Mouse (Mus musculus): ENCODE data around the gene Fcer2a. TPM values are rescaled to one million over a fixed set of nuclear protein-coding genes. Genes with fewer than 3 reads are reported as not detected.

Fcer2a gene
- 0.41 and 0.57 TPM in 2 replicates for polyA plus RNA-seq (2015; fragmentation: Nextera tagmentation; extraction: Ambion mirVana)

- WGBS, result 90% methylated on average over 3 of the region's 3 CpGs
- Histone ChIP-seq H3K4me1 (no peaks in the 10 kb centered on the region), H3K4me2 (no peak within 1 kb of the TSS), H3K27ac (no peak within 1 kb of the TSS), H3K27me3 (replicated peaks) (no peaks in the 10 kb centered on the region), H3K9ac (no peak within 1 kb of the TSS), H3K4me3 (no peak within 1 kb of the TSS), H3K9me3 (no peaks in the 10 kb centered on the region), H3K36me3 (replicated peaks) (no peaks in the 10 kb centered on the region)
- no peak for ATAC-seq (replicated peaks)
Observed at GRCm38 (mm10) chr8:3694121-3694520, at the start of gene Fcer2a. Gene Fcer2a (minus strand): TSS chr8:3694175.

- no peak overlapping the region for H3K4me3 ChIP-seq
- no peaks in the 10 kb centered on the region for H3K9me3 ChIP-seq
- H3K4me2 ChIP-seq, result no peak overlapping the region
- no peak overlapping the region for H3K27ac ChIP-seq
- WGBS, result 93% methylated on average over 2 of the region's 2 CpGs
- no peaks in the 10 kb centered on the region for H3K4me1 ChIP-seq
- H3K9ac ChIP-seq, result no peak overlapping the region
- ATAC-seq (replicated peaks), result no peak
- no peaks in the 10 kb centered on the region for H3K36me3 ChIP-seq (replicated peaks)
- no peaks in the 10 kb centered on the region for H3K27me3 ChIP-seq (replicated peaks)
Observed at GRCm38 (mm10) chr8:3736947-3737346, 43.0 kb upstream of the Fcer2a start.

- WGBS, result 84% methylated on average over 2 of the region's 2 CpGs
- no peak overlapping the region for H3K27ac ChIP-seq
- H3K27me3 ChIP-seq (replicated peaks), result no peaks in the 10 kb centered on the region
- no peak for ATAC-seq (replicated peaks)
- H3K4me2 ChIP-seq, result no peak overlapping the region
- no peak overlapping the region for H3K9ac ChIP-seq
- no peak overlapping the region for H3K4me3 ChIP-seq
- no peaks in the 10 kb centered on the region for H3K4me1 ChIP-seq
- H3K36me3 ChIP-seq (replicated peaks), result no peaks in the 10 kb centered on the region
- H3K9me3 ChIP-seq, result no peaks in the 10 kb centered on the region
Observed at GRCm38 (mm10) chr8:3735599-3735998, 41.6 kb upstream of the Fcer2a start.

- no peaks in the 10 kb centered on the region for H3K36me3 ChIP-seq (replicated peaks)
- no peak overlapping the region for H3K4me3 ChIP-seq
- WGBS, result 62% methylated on average over 1 of the region's 1 CpGs
- H3K4me1 ChIP-seq, result no peaks in the 10 kb centered on the region
- H3K4me2 ChIP-seq, result no peak overlapping the region
- no peak overlapping the region for H3K27ac ChIP-seq
- ATAC-seq (replicated peaks), result no peak
- H3K9ac ChIP-seq, result no peak overlapping the region
- H3K9me3 ChIP-seq, result no peaks in the 10 kb centered on the region
- H3K27me3 ChIP-seq (replicated peaks), result no peaks in the 10 kb centered on the region
Observed at GRCm38 (mm10) chr8:3734084-3734483, 40.1 kb upstream of the Fcer2a start.

- no peak for ATAC-seq (replicated peaks)
- no peaks in the 10 kb centered on the region for H3K36me3 ChIP-seq (replicated peaks)
- H3K4me1 ChIP-seq, result no peaks in the 10 kb centered on the region
- 43% methylated on average over 1 of the region's 1 CpGs for WGBS
- no peaks in the 10 kb centered on the region for H3K9me3 ChIP-seq
- H3K27me3 ChIP-seq (replicated peaks), result no peaks in the 10 kb centered on the region
- no peak overlapping the region for H3K4me2 ChIP-seq
- H3K4me3 ChIP-seq, result no peak overlapping the region
- H3K27ac ChIP-seq, result no peak overlapping the region
- H3K9ac ChIP-seq, result no peak overlapping the region
Observed at GRCm38 (mm10) chr8:3721041-3721440, 27.1 kb upstream of the Fcer2a start.

GRCm38 (mm10) chr8:3720551-3720950 is 26.6 kb upstream of the Fcer2a start, which contains the start of gene Clec4g:
Gene Clec4g (minus strand): TSS chr8:3720651.
- H3K9me3 ChIP-seq, result no peaks in the 10 kb centered on the region
- no peak within 1 kb of the TSS for H3K4me2 ChIP-seq
- no peaks in the 10 kb centered on the region for H3K36me3 ChIP-seq (replicated peaks)
- WGBS, result 77% methylated on average over 5 of the region's 5 CpGs
- no peak within 1 kb of the TSS for H3K27ac ChIP-seq
- no peaks in the 10 kb centered on the region for H3K27me3 ChIP-seq (replicated peaks)
- ATAC-seq (replicated peaks), result no peak
- no peak within 1 kb of the TSS for H3K4me3 ChIP-seq
- H3K9ac ChIP-seq, result no peak within 1 kb of the TSS
- H3K4me1 ChIP-seq, result no peaks in the 10 kb centered on the region

GRCm38 (mm10) chr8:3718559-3718958 is 24.6 kb upstream of the Fcer2a start:
- Histone ChIP-seq H3K9ac (no peak overlapping the region), H3K27ac (no peak overlapping the region), H3K4me1 (no peaks in the 10 kb centered on the region), H3K27me3 (replicated peaks) (no peaks in the 10 kb centered on the region), H3K4me3 (no peak overlapping the region), H3K4me2 (no peak overlapping the region), H3K9me3 (no peaks in the 10 kb centered on the region), H3K36me3 (replicated peaks) (no peaks in the 10 kb centered on the region)
- 20% methylated on average over 14 of the region's 14 CpGs for WGBS
- ATAC-seq (replicated peaks), result no peak

GRCm38 (mm10) chr8:3717321-3717954 is 23.5 kb upstream of the Fcer2a start:
- Histone ChIP-seq H3K4me2 (no peak overlapping the region), H3K27ac (no peak overlapping the region), H3K9me3 (no peaks in the 10 kb centered on the region), H3K9ac (no peak overlapping the region), H3K27me3 (replicated peaks) (no peaks in the 10 kb centered on the region), H3K4me1 (no peaks in the 10 kb centered on the region), H3K4me3 (no peak overlapping the region), H3K36me3 (replicated peaks) (no peaks in the 10 kb centered on the region)
- WGBS, result 86% methylated on average over 12 of the region's 12 CpGs
- no peak for ATAC-seq (replicated peaks)

GRCm38 (mm10) chr8:3711646-3712045 is 17.7 kb upstream of the Fcer2a start:
- no peaks in the 10 kb centered on the region for H3K9me3 ChIP-seq
- no peak overlapping the region for H3K4me3 ChIP-seq
- H3K27me3 ChIP-seq (replicated peaks), result no peaks in the 10 kb centered on the region
- H3K9ac ChIP-seq, result no peak overlapping the region
- no peak for ATAC-seq (replicated peaks)
- WGBS, result 65% methylated on average over 2 of the region's 2 CpGs
- no peaks in the 10 kb centered on the region for H3K36me3 ChIP-seq (replicated peaks)
- H3K27ac ChIP-seq, result no peak overlapping the region
- H3K4me1 ChIP-seq, result no peaks in the 10 kb centered on the region
- no peak overlapping the region for H3K4me2 ChIP-seq

GRCm38 (mm10) chr8:3710312-3710711 is 16.3 kb upstream of the Fcer2a start:
- WGBS, result 83% methylated on average over 3 of the region's 3 CpGs
- H3K9me3 ChIP-seq, result no peaks in the 10 kb centered on the region
- no peak overlapping the region for H3K4me2 ChIP-seq
- ATAC-seq (replicated peaks), result no peak
- H3K27ac ChIP-seq, result no peak overlapping the region
- H3K4me1 ChIP-seq, result no peaks in the 10 kb centered on the region
- H3K27me3 ChIP-seq (replicated peaks), result no peaks in the 10 kb centered on the region
- no peak overlapping the region for H3K4me3 ChIP-seq
- no peak overlapping the region for H3K9ac ChIP-seq
- H3K36me3 ChIP-seq (replicated peaks), result no peaks in the 10 kb centered on the region

GRCm38 (mm10) chr8:3707611-3708010 is 13.6 kb upstream of the Fcer2a start:
- 73% methylated on average over 7 of the region's 7 CpGs for WGBS
- H3K27ac ChIP-seq, result no peak overlapping the region
- H3K27me3 ChIP-seq (replicated peaks), result no peaks in the 10 kb centered on the region
- H3K9me3 ChIP-seq, result no peaks in the 10 kb centered on the region
- H3K36me3 ChIP-seq (replicated peaks), result no peaks in the 10 kb centered on the region
- no peak for ATAC-seq (replicated peaks)
- no peak overlapping the region for H3K9ac ChIP-seq
- no peak overlapping the region for H3K4me2 ChIP-seq
- H3K4me3 ChIP-seq, result no peak overlapping the region
- no peaks in the 10 kb centered on the region for H3K4me1 ChIP-seq

- H3K36me3 ChIP-seq (replicated peaks), result no peaks in the 10 kb centered on the region
- no peak overlapping the region for H3K27ac ChIP-seq
- no peaks in the 10 kb centered on the region for H3K9me3 ChIP-seq
- ATAC-seq (replicated peaks), result no peak
- H3K27me3 ChIP-seq (replicated peaks), result no peaks in the 10 kb centered on the region
- H3K9ac ChIP-seq, result no peak overlapping the region
- H3K4me2 ChIP-seq, result no peak overlapping the region
- 56% methylated on average over 4 of the region's 4 CpGs for WGBS
- no peak overlapping the region for H3K4me3 ChIP-seq
- no peaks in the 10 kb centered on the region for H3K4me1 ChIP-seq
Observed at GRCm38 (mm10) chr8:3705711-3706110, 11.7 kb upstream of the Fcer2a start.

GRCm38 (mm10) chr8:3701491-3701890 is 7.5 kb upstream of the Fcer2a start:
- no peak for ATAC-seq (replicated peaks)
- Histone ChIP-seq H3K27ac (no peak overlapping the region), H3K4me2 (no peak overlapping the region), H3K4me1 (no peaks in the 10 kb centered on the region), H3K36me3 (replicated peaks) (no peaks in the 10 kb centered on the region), H3K9me3 (no peaks in the 10 kb centered on the region), H3K27me3 (replicated peaks) (no peaks in the 10 kb centered on the region), H3K4me3 (no peak overlapping the region), H3K9ac (no peak overlapping the region)
- 100% methylated on average over 1 of the region's 1 CpGs for WGBS
